Mouse (Mus musculus) left cerebral cortex, adult 18-20 months (tissue): Measurements from ENCODE around the gene Lpp. TPM values are rescaled to one million over a fixed set of nuclear protein-coding genes. Genes with fewer than 3 reads are reported as not detected.
A peak's percentile ranks its signal among the peaks of the same experiment; 100 is the strongest.

Experiments used
- DNase-seq, 2 experiments: peaks; one replicate each; pipeline ENCODE4 v3.0.0; 2021 to 2022; ENCODE audit warnings: low spot score in 2 of 2, mixed read lengths in 1 of 2
- total RNA-seq, 2 experiments: library from RNA; stranded (reverse); gene quantifications; 2 replicates each; pipeline ENCODE4 v1.2.3; 2021

The Lpp gene
- total RNA-seq, 2 experiments from 2014 or later, result 5.0 to 6.2 TPM

- no peak for DNase-seq
Observed at GRCm38 (mm10) chr16:24497413-24497812, 104.1 kb downstream of the Lpp start.

DNA sequence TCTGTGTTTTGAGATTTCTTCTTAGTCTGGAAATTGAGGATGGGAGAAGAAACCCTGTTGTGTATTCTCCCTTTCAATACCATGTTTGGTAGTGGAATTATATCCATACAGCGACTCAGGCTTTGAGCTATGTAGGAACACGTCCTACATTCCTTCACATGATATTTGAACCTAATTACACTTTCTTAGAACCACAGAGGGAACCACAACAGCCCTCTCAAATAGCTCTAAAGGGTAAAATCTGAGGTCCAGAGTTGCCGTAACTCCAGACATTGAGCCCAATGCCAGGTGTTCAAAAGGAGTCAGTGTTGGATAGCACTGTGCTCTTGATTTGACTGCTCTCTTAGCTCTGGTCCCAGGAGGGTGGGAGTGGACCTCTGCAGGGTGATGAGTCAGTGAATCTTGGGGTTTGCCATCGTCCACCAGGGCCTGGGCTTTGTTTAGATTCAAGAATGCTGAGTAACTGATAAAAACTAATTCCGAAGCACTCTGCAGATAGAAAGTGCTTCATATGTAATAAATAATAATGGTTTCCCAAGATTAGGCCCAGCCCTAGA is 104.9 kb downstream of the Lpp start:
- no peak for DNase-seq

- DNase-seq, result no peak
Observed at GRCm38 (mm10) chr16:24501197-24501596, 107.9 kb downstream of the Lpp start.

GRCm38 (mm10) chr16:24501628-24502294 is 108.5 kb downstream of the Lpp start:
- DNase-seq, result no peak

DNA sequence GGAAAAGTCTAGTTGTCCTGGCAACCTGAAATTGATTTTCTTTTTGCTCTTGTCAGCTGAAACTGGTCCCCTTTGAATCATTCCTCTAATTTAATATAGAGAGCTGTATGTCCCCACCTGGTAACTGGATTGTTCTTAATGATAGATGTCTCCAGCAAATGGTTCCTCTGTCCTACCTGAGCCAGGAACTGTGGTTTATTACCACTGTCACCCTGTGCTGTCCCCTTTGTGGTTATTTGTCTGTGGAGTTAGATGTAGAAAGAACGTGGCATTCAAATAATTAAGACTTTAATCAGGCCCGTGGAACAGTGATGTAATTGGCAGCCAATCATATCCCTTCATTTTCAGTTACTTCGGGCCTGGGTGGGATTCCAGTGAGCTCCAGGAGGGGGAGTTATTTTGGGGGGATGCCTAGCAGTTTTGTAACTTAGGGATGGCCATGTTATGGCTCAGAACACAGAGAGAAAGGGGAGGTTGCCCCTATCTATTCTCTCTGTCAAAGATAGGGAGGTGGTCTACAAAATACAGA is 109.1 kb downstream of the Lpp start:
- DNase-seq, result no peak

- DNase-seq, result no peak
Observed at GRCm38 (mm10) chr16:24504838-24505605, 111.7 kb downstream of the Lpp start.

DNA sequence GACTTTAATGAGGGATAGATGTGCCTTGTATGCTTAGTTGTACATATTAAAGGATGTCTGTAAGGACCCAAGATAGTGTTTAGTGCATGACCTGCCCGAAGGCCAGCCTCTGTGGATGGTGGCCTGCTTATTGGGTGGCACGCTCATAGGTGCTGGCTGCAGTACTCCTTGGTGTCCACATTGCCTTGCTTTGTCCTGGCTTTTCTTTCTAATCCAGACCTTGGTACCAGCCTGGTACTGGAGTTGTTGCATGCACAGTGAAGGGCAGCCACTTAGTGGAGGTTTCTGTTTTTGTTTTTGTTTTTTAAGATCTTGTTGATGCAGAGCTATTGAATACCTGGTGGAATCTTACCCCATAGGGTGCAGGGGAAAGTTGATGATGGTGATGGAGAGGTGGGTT is 112.9 kb downstream of the Lpp start:
- DNase-seq, result no peak

DNA sequence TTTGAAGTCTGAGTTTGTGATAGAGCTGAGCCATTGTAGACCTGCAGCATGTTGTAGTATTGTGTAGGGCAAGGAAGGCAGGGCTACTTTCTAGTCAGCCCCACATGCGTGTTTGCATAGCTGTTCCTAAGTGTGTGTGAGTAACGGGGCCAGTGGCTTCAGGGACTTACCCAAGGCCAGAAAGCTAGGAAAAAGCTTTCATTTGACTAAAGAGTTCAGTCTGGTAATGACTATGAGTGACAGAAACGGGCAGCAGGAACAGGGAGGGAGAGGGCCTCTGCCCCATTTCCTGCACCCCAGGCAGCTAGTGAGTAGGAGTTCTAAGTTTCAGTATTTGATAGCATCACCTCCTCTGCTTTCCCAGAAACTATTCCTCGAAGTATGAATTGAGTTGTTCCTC is 113.4 kb downstream of the Lpp start:
- no peak for DNase-seq

- no peak for DNase-seq
Observed at GRCm38 (mm10) chr16:24507927-24508540, 114.7 kb downstream of the Lpp start.

- no peak for DNase-seq
Observed at GRCm38 (mm10) chr16:24509100-24509812, 115.9 kb downstream of the Lpp start.

GRCm38 (mm10) chr16:24509813-24510166 is 116.5 kb downstream of the Lpp start:
- DNase-seq, result no peak

DNA sequence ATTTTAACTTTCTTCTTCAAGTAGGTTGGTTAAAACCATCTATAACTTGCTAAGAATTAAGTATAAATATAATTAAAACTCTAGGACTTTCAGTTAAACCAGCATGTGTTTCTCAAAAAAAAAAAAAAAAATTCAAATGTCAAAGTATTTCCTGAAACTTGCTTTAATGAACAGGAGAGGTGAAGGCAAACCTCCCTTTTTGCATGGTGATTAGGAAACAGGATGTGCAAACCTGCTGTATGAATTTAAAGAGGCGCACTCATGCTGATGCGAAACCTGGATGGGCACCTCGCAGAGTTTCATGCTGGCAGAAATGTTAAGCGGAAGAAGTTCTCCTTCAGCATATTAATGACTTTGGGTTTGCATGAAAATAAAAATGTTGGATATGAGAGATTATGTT is 119.9 kb downstream of the Lpp start:
- no peak for DNase-seq

DNA sequence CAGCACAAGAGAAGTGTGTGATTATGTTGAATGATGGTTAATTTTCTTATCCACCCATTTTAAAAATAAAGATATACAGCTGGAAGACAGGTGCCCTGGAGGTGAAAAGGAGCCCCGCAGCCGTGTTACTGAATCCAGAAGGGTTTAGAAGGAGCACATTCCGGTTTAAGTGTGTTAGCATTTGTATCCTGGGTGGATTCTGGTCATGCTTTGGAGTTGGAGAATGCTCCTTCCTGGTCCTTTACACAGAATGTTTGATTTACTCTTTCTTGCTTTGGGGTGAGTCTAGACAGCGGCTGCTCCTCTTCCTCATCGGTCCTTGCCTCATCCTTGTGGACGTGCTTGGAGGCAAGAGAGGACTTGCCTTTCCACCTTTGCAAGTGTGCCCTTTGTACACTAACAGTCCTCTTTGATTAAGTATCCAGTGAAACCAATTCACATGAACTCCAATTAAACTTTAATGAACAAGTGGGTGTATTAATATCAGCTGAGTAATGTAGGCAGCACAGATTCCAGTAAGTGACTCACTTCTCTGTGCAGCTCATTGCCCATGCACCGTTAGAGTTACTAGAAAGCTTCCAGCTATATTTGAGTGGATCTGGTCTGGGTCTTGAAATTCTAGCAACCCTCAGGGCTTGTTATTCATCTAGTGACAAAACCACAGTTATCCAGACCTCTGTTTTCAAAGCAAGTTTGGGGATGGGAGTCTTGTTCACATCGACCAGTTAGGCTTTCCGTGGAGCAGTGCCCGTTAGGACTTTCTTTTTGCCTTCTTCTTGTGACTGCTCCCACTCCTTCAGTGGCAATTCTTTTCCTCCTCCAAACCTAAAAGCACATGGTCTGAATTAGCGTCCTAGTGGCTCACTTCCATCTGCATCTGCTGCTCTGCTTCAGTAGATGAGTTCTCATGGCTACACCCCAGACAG is 121.8 kb downstream of the Lpp start:
- DNase-seq, result no peak

- no peak for DNase-seq
Observed at GRCm38 (mm10) chr16:24516993-24517392, 123.7 kb downstream of the Lpp start.

GRCm38 (mm10) chr16:24517501-24518042 is 124.3 kb downstream of the Lpp start:
- no peak for DNase-seq

GRCm38 (mm10) chr16:24518785-24519184 is 125.5 kb downstream of the Lpp start:
- no peak for DNase-seq

- no peak for DNase-seq
Observed at GRCm38 (mm10) chr16:24527219-24527618, 133.9 kb downstream of the Lpp start.

DNA sequence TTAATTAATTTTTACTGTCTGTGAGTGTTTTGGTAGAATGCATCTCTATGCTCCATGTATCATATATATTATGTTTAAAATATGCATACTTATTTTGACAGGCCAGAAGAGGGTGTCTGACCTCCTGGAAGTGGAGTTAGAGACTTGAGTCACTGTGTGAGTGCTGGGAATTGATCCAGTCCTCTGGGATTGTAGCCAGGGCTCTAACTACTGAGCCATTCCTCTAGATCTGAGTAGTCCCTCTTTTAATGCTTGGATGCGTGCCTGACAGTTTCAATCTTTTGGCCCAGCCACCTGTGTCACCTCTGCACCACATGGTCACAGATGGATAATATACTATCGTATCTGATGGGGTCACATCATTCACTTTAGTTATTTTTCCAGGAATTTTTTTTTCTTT is 138.4 kb downstream of the Lpp start:
- DNase-seq, result no peak

DNA sequence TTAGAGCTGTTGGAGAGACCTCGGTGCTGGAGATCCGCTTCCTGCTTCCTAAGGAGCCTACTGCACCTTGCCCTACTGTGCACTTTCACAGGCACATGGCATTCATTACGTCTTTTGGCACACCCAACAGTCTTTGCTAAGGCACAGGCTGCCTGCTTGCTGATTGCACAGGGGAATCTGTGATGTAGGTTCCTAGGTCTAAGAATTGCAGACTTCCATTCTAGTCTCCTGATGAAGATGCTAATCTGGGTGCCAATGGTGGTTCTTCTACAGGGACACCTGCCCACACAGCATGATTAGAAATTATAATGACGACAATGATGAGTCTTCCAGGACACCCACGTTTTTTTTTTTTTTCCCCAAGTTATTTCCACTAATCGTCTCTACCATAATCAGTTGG is 141.9 kb downstream of the Lpp start:
- peak in 1 of 2 experiments; percentile 11 for DNase-seq

GRCm38 (mm10) chr16:24536261-24536660 is 143.0 kb downstream of the Lpp start:
- DNase-seq, result peak in 1 of 2 experiments; percentile 23
